Mouse (Mus musculus) hindbrain, embryonic 11.5 days (tissue): Measurements from ENCODE around the gene Calhm1. TPM values are rescaled to one million over a fixed set of nuclear protein-coding genes. Genes with fewer than 3 reads are reported as not detected.

Source experiments
- ATAC-seq: fragments of 200-750 bp; cut with Nextera tagmentation; 2 replicates; pipeline ENCODE4 v1.8.0; 2017; ENCODE audit warnings: mild to moderate bottlenecking, moderate TSS enrichment, moderate library complexity; ENCODE audit not compliant: low FRiP score
- DNase-seq: peaks from one replicate; pipeline ENCODE4 v3.0.0-alpha.2; 2015; ENCODE audit warnings: low spot score
- H3K27ac ChIP-seq: fragments of 300-500 bp; sonication (generic); 2 replicates; pipeline ENCODE4 v1.5.1; 2014; ENCODE audit warnings: mild to moderate bottlenecking, low read depth, low read length
- H3K27me3 ChIP-seq: fragments of 300-500 bp; sonication (generic); 2 replicates; pipeline ENCODE4 v1.6.1; 2014; ENCODE audit warnings: mild to moderate bottlenecking, low read length, moderate library complexity, mixed read lengths; ENCODE audit not compliant: control insufficient read depth, insufficient read depth
- H3K36me3 ChIP-seq: fragments of 300-500 bp; sonication (generic); 2 replicates; pipeline ENCODE4 v1.6.1; 2014; ENCODE audit warnings: mild to moderate bottlenecking, low read length, moderate library complexity, mixed read lengths; ENCODE audit not compliant: control insufficient read depth, insufficient read depth
- H3K4me1 ChIP-seq: fragments of 300-500 bp; sonication (generic); replicated peaks from 2 replicates; pipeline ENCODE4 v1.6.1; 2014; ENCODE audit warnings: low read length, mixed read lengths; ENCODE audit not compliant: control insufficient read depth, insufficient read depth
- H3K4me2 ChIP-seq: fragments of 300-500 bp; sonication (generic); replicated peaks from 2 replicates; pipeline ENCODE4 v1.6.1; 2014; ENCODE audit warnings: mild to moderate bottlenecking, low read depth, low read length
- H3K4me3 ChIP-seq: fragments of 300-500 bp; sonication (generic); 2 replicates; pipeline ENCODE4 v1.5.1; 2014; ENCODE audit warnings: low read depth, low read length
- H3K9ac ChIP-seq: fragments of 300-500 bp; sonication (generic); 2 replicates; pipeline ENCODE4 v1.6.1; 2014; ENCODE audit warnings: low read depth, low read length
- H3K9me3 ChIP-seq: fragments of 300-500 bp; sonication (generic); 2 replicates; pipeline ENCODE4 v1.6.1; 2016; ENCODE audit warnings: low read length; ENCODE audit not compliant: control insufficient read depth
- WGBS: fragments of 180-500 bp; shearing (Covaris S2); extraction: QIAGEN DNeasy Blood & Tissue Kit; methylation state at CpG from one replicate; pipeline ENCODE4 v1.1.7; 2014; 5-methylcytosine and 5-hydroxymethylcytosine counted together
- polyA plus RNA-seq: library from polyadenylated mRNA; unstranded; fragments of >200 nt; fragmentation: Nextera tagmentation; extraction: Ambion mirVana; gene quantifications from 2 replicates; pipeline ENCODE4 v1.2.1, GENCODE M21; 2014

Gene Calhm1
- polyA plus RNA-seq, 1 experiment from 2014 or later: not detected

- Histone ChIP-seq H3K9me3 (no peaks in the 10 kb centered on the region), H3K36me3 (peaks cover 23% of the 10 kb centered on the region), H3K27me3 (no peaks in the 10 kb centered on the region), H3K4me1 (no peaks in the 10 kb centered on the region), H3K4me2 (no peak overlapping the region), H3K4me3 (no peak overlapping the region), H3K9ac (no peak overlapping the region), H3K27ac (no peak overlapping the region)
- WGBS: 96% methylated on average over 15 of the region's 15 CpGs
- DNase-seq (no peak), ATAC-seq (no peak)
These were observed 13.4 kb downstream of the Calhm1 start for GRCm38 (mm10) chr19:47130551-47131125.

DNA sequence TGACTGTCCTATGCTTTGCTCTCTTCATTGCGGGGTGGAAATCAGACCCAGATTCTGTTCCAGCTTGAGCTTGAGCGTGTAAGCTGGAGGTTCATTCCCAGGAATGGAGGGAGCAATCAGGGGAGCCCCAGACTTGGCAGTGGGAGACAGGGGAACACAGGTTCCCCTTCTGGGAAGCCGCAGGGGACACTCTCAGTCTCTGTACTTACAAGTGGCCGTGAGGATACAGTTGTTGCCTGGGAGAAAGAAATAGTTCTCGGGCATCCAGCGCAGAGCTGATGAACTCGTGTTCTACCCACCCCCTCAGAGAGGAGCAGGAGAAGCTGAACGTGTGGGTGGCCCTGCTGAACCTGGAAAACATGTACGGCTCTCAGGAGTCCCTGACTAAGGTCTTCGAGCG, 15.2 kb downstream of the Calhm1 start:
- Histone ChIP-seq H3K36me3 (peaks cover 23% of the 10 kb centered on the region), H3K4me2 (no peak overlapping the region), H3K4me1 (no peaks in the 10 kb centered on the region), H3K9me3 (no peaks in the 10 kb centered on the region), H3K9ac (no peak overlapping the region), H3K27ac (no peak overlapping the region), H3K4me3 (no peak overlapping the region), H3K27me3 (no peaks in the 10 kb centered on the region)
- no peak for DNase-seq
- ATAC-seq: no peak
- WGBS: 93% methylated on average over 11 of the region's 11 CpGs

- Histone ChIP-seq H3K27ac (no peak overlapping the region), H3K27me3 (no peaks in the 10 kb centered on the region), H3K4me3 (no peak overlapping the region), H3K36me3 (peaks cover 23% of the 10 kb centered on the region), H3K4me2 (no peak overlapping the region), H3K4me1 (no peaks in the 10 kb centered on the region), H3K9me3 (no peaks in the 10 kb centered on the region), H3K9ac (no peak overlapping the region)
- no peak for DNase-seq
- WGBS: 94% methylated on average over 10 of the region's 10 CpGs
- ATAC-seq: no peak
These were observed 15.9 kb downstream of the Calhm1 start for GRCm38 (mm10) chr19:47128164-47128563.

GRCm38 (mm10) chr19:47122802-47123201, 21.3 kb downstream of the Calhm1 start:
- no peak overlapping the region for H3K4me2 ChIP-seq
- DNase-seq (peak; percentile 68), ATAC-seq (no peak)
- no peaks in the 10 kb centered on the region for H3K9me3 ChIP-seq
- H3K27me3 ChIP-seq: no peaks in the 10 kb centered on the region
- H3K9ac ChIP-seq: no peak overlapping the region
- H3K36me3 ChIP-seq: 0 out of 2 replicates have a peak, but pooled peaks cover 7% of the 10 kb centered on the region
- WGBS: 30% methylated on average over 2 of the region's 2 CpGs
- H3K4me1 ChIP-seq: no peaks in the 10 kb centered on the region
- H3K4me3 ChIP-seq: no peak overlapping the region
- H3K27ac ChIP-seq: no peak overlapping the region

DNA sequence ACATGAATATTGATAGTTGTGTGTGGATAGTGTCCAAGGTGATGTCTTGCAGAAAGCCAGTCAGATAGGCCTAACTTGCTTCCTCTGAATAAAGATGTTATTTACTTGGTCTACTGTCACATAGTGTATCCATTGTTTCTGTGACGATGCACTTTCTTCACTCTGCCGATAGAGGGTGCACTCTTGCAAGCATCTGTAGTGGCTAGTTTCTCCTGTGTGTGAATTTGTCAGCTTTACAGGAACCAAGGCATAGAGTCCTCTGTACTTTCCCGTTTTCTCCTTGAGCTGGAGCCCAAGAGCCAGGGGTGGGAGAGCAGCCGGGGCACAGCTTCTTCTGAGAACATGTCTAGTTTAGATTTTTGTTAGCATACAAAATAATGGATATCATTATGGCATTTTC, 23.0 kb downstream of the Calhm1 start:
- no peak overlapping the region for H3K4me3 ChIP-seq
- H3K36me3 ChIP-seq: peaks cover 2% of the 10 kb centered on the region; the same call in 1 of the 2 replicates
- WGBS: 44% methylated on average over 4 of the region's 4 CpGs
- no peak overlapping the region for H3K27ac ChIP-seq
- H3K4me2 ChIP-seq: no peak overlapping the region
- no peaks in the 10 kb centered on the region for H3K27me3 ChIP-seq
- H3K9me3 ChIP-seq: no peaks in the 10 kb centered on the region
- no peak overlapping the region for H3K9ac ChIP-seq
- DNase-seq (peak; percentile 53), ATAC-seq (no peak)
- no peaks in the 10 kb centered on the region for H3K4me1 ChIP-seq

DNA sequence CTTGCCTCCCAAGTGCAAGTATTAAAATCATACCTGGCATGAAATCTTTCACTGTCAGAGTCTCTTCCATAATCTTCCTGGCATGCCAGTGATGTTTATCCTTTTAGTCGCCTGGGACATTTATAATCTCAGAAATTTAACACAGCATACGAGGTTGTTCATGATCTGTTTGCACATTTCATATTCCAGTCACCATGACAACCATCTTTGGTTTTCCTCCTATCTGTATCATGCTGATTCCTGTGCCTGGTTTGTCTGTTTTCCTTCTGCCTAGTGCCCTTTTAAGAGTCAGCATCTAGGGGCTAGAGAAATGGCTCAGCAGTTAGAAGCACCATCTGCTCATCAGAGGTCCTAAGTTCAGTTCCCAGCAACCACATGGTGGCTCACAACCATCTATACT, 25.4 kb downstream of the Calhm1 start:
- Histone ChIP-seq H3K36me3 (peaks cover 5% of the 10 kb centered on the region; the same call in 1 of the 2 replicates), H3K9ac (no peak overlapping the region), H3K4me3 (no peak overlapping the region), H3K4me1 (no peaks in the 10 kb centered on the region), H3K27ac (no peak overlapping the region), H3K9me3 (no peaks in the 10 kb centered on the region), H3K4me2 (no peak overlapping the region), H3K27me3 (no peaks in the 10 kb centered on the region)
- ATAC-seq (no peak), DNase-seq (no peak)
- WGBS: 82% methylated on average over 2 of the region's 2 CpGs

GRCm38 (mm10) chr19:47104641-47105271, 39.3 kb downstream of the Calhm1 start:
- ATAC-seq: no peak

DNA sequence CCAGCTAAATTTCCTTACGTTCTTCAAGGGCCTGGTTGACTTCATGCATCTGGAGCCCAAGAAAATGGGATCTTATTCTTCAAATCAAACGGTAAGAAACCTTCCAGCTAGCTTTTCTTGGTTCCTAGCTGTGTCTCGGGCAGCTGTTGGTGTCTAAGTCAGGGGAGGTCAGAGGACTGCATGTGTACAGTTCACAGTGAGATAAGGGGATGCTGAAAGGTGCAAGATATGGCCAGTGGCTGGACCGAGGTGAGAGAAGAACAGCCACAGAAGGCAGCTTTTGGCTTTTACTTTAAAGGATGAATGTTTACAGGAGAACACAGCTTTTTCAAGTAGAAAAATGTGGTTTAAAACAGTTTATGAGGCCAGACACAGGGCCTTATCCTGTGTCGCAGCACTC, 43.0 kb downstream of the Calhm1 start:
- Histone ChIP-seq H3K4me1 (no peaks in the 10 kb centered on the region), H3K27me3 (no peaks in the 10 kb centered on the region), H3K4me3 (no peak overlapping the region), H3K9me3 (no peaks in the 10 kb centered on the region), H3K4me2 (no peak overlapping the region), H3K27ac (no peak overlapping the region), H3K9ac (no peak overlapping the region), H3K36me3 (peaks cover 20% of the 10 kb centered on the region; the same call in 1 of the 2 replicates)
- ATAC-seq (no peak), DNase-seq (no peak)
- WGBS: 93% methylated on average over 5 of the region's 5 CpGs

More at GRCm38 (mm10) chr19:47104641-47105271, 39.3 kb downstream of the Calhm1 start:
- Histone ChIP-seq H3K9me3 (no peaks in the 10 kb centered on the region), H3K4me3 (no peak overlapping the region), H3K27ac (no peak overlapping the region), H3K4me2 (no peak overlapping the region), H3K9ac (no peak overlapping the region), H3K4me1 (no peaks in the 10 kb centered on the region), H3K36me3 (peaks cover 29% of the 10 kb centered on the region), H3K27me3 (no peaks in the 10 kb centered on the region)
- no peak for DNase-seq
- 96% methylated on average over 9 of the region's 9 CpGs for WGBS
